Mouse (Mus musculus): Measurements from ENCODE around the gene Helz. TPM values are rescaled to one million over a fixed set of nuclear protein-coding genes. Genes with fewer than 3 reads are reported as not detected.
"Not testable (repeated sequence)": the region's sequence is repeated elsewhere in the genome, so short reads cannot be mapped to it uniquely, and the experiment has no call there.

Helz gene
- total RNA-seq, 2 experiments from 2014 or later = 17.1 to 25.7 TPM

DNA sequence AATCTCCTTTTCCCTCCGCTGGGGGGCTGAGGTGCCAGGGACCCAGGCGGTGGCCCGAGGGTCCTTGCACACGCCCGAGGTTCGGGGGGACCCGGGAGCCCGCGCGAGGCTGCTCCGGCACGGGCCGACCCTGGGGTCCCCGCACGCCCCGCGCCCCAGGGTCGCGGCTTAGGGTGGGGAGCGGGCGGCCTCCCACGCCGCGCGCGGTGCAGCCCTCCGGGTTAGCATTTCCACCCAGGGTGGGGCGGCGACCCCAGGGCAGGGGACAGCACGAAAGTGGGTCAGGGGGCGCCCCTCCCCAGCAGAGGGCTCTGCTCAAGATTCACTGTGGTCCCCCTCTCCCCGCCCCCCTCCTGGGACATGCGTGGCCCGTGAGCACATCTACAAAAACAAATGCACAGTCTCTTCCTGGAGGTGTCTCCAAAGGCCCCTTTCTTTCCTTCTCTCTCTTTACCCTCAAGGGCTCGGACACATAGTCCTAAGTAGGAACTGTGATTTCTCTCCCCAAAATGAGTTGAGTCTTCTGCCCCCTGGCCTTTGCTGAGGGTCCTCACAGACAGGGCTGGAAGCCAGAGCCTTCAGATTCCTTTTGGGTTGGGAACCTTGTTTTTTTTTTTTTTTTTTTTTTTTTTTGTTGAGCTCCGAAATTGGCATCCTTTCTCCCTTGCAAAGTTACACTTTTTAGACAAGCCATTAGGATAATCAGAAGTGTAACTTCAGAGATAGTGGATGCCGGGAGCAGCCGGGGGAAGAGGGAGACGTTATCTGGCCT is 660 bp downstream of the Helz start:
- DNase-seq = no peak

GRCm38 (mm10) chr11:107559874-107560273 is 12.1 kb downstream of the Helz start:
- DNase-seq = no peak

- no peak for DNase-seq
Observed at GRCm38 (mm10) chr11:107567431-107567830, 19.7 kb downstream of the Helz start.

DNA sequence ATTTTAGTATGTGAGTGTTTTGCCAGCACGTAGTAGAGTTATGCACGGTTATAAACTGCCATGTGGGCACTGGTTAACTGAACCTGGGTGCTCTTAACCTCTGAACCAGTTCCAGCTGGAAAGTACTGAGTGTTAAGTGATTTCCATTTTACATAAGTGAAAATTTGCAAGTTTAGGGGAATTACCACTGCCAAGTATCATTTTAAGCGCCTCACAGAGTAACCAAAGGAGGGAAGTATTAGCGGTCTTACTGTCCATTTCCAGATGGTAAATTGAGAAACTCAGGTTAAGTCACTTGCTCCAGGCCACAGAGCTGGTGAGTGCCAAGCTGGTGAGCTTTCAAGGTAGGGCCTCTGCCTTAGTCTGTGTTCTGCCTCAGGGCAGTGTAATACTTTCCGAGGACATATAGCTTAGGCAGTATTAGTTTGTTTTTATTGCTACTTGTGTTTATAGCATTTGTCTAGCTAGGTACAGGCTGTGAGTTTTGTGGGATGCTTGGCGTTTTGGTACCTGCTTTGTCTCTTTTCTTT is 20.8 kb downstream of the Helz start:
- DNase-seq = no peak

DNA sequence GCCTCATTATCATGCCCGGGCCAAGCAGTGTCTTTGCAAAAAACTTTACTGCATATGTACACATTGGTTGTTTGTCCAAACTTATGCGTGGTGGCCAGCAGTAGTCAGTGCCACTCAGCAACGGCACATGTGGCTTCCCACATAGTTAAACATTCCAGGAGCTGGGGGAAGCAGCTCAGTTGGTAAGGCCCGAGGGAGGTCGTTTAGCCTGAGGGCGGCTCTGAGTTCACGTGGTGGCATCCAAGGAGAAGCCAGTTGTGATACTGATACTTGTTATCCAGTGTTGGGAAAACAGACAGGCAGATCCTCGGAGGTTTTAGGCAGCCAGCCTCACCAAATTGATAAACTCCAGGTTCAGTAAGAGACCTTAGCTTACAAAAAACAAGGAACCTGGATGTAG is 23.2 kb downstream of the Helz start:
- not testable (repeated sequence) for DNase-seq

GRCm38 (mm10) chr11:107571318-107571717 is 23.6 kb downstream of the Helz start:
- DNase-seq = no peak

DNA sequence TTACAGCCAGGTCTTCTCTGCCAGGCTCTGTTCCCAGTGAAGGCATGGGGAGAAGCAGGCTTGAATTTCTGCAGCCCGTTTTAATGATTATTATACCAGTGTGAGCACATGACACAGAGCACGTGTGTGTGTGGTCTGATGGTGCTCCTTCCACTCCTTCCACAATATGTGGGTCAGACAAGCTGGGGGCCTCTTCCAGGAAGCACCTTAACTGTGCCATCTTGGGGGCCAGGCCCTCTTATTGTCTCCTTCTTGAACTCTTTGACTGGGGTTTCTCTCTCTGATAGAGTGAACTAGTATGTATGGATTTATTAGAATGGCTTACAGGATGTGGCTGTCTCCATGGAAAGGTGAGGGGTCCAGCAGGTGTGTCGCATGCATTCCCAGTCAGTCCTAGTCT is 24.8 kb downstream of the Helz start:
- DNase-seq = no peak

DNA sequence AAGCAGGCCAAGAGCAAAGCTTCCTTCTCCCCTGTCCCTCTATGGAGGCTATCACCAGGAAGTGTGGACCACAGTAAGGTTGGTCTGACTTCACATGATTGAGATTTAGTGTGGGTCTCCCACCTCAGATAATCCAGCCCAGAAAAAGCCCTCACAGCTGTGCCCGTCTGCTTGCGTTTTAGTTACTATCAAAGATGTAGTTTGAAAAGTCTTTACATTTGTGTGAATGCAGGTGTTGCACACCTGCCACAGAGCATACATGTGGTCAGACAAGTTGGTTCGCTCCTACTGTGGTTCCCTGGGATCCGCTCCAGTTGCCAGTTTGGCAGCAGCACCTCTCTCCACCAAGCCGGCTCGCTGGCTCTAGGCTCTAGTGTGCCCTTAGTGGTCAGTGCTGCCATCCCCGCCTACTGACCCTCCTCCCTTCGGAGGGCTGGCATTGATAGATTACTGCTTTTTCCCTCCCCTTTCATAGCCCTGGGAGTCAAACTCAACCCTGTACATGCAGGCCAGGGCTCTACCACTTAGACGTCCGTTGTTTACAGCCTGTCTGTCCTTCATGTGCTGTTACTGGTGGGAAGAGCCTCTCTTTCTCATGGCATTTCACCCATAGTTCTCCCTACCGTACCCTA is 25.4 kb downstream of the Helz start:
- DNase-seq = peak; percentile 26

DNA sequence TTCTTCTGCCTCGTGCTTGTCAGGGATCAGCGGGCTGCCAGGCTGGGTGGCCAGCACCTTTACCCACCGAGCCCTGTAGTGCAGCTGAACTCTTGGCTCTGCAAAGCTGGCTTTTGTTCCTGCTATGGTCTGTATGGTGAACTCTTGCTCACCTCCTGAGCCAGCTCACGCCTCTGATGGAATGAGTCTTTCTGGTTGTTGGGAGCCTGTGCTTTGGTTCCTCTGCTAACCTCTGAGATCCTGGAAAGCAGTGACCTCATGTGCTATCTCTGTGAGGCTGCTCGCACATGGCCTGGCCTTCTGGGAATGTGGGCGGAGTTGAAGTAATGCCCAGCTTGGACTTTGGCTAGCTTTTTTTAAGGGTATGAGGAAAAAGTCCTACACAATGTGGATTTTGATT is 26.1 kb downstream of the Helz start:
- peak; percentile 30 for DNase-seq

GRCm38 (mm10) chr11:107574811-107575705 is 27.3 kb downstream of the Helz start:
- DNase-seq = no peak

DNA sequence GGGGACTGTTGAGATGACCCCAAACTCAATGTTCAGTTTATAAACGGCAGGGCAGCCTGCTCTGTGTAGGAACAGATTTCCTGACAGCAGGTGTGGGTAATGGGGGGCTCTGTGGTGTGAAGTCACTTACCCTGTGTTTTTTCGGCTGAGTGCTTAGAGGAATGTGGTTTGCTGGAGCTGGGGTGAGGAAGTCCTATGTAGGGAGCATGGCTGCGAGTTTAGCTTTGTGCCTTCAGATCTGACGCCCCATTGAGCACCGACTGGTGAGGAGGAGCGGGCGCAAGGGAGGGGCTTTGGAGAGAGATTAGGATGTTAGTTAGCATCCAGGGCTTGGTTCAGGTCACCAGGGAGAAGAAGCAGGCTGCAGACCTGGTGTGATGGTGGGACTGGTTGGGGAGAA is 28.5 kb downstream of the Helz start:
- DNase-seq = no peak

GRCm38 (mm10) chr11:107577400-107577799 is 29.7 kb downstream of the Helz start:
- DNase-seq = no peak

DNA sequence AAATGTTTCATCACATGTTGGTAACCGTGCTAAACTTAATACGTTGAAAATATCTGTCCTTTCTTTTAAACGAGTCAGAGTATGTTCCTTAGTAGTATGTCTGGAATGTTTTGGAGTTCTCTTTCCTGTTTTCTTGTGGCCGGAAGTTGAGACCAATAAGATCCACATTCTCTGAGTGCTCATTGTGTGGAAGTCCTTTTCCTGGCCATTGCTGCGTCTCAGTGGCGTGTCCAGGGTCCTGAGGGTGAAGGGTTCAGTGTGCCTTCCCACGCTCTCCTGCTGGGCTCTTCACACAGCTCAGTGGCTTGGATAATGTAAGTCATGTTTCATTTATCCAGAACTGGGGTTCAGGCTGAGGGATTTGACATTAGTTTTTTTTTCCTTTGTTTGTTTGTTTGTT is 30.5 kb downstream of the Helz start:
- no peak for DNase-seq

GRCm38 (mm10) chr11:107580786-107581185 is 33.1 kb downstream of the Helz start:
- DNase-seq = no peak

GRCm38 (mm10) chr11:107584660-107585451 is 37.1 kb downstream of the Helz start:
- no peak for DNase-seq

- DNase-seq = not testable (repeated sequence)
Observed at GRCm38 (mm10) chr11:107586129-107586528, 38.4 kb downstream of the Helz start.

- DNase-seq = no peak
Observed at GRCm38 (mm10) chr11:107587141-107587540, 39.4 kb downstream of the Helz start.

DNA sequence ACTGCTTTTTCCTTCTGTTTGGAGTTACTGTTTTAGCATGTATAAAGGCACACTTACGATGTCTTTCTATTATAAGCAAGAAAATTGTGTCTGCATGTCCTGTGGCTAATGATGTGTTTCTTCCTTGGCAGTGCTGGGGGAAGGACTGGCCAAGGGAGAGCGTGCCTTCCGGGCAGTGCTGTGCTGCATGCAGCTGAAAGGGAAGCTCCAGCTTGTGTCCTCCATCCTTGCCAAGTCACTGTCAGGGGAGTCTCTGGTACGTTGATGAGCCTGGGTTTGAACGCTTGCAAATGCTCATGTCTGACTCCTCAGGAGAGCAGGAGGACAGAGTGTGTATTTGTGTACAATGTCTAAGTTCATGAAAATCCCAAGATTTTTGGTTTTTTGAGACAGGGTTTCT is 44.8 kb downstream of the Helz start:
- no peak for DNase-seq

DNA sequence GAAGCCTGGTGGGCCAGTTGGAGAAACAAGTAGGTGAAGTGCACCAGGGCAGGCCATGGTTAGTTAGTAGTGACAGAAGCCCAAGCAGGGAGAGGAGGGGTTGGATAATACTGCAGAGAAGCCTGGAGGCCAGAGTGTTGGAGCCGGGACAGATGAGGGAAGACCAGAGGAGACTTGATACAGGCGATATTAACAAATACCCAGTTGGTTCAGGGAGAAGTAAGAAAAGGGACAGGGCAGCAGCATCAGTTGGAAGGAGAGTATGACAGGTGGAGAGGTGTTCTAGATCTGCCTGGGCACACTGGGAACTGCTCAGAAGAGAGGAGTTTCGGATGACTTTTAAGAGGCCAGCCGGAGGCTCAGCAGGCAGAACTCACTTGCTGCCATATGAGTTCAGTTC is 49.7 kb downstream of the Helz start:
- no peak for DNase-seq

DNA sequence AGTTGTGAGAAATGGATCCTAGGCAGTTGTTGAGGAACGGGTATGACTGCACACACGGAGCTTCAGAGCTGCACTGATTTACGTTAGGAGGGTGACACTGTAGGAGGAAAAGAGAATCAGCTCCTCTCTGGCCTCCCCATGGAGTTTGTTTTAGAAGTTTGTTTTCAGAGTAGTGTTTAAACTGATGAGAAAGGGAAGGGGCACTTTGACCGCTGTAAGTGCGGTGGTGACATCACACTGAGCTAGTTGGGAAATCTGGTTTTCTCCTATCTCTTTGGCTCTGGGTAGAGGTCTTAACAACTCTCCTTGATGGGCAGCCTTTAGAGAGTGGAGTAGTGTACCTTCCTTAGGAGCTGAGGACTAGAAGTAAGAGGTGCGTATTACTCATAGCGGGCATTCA is 58.0 kb downstream of the Helz start:
- no peak for DNase-seq

DNA sequence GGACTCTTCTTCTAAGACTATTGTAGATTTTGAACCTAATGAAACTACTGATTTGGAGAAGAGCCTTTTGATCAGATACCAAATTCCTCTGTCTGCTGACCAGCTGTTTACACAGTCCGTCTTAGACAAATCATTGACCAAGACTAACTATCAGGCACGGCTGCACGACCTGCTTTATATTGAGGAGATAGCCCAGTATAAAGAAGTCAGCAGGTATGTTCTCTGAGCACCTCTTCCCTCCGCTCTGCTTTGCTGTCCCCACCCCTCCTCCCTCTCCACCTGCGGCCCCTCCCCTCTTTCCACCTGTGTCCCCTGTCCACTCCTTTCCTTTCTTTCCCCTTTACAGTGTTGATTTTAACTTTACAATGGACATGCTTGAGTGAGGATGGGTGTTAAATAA is 66.2 kb downstream of the Helz start:
- no peak for DNase-seq

GRCm38 (mm10) chr11:107615696-107616095 is 68.0 kb downstream of the Helz start:
- DNase-seq = no peak
